Mouse (Mus musculus) lung, adult 18-20 months (tissue): ENCODE results near the gene Ins1.

Experiments
- DNase-seq, 2 experiments: peaks; one replicate each; pipeline ENCODE4 v3.0.0; 2022; ENCODE audit warnings: mixed read lengths in 2 of 2

Ins1 gene

DNA sequence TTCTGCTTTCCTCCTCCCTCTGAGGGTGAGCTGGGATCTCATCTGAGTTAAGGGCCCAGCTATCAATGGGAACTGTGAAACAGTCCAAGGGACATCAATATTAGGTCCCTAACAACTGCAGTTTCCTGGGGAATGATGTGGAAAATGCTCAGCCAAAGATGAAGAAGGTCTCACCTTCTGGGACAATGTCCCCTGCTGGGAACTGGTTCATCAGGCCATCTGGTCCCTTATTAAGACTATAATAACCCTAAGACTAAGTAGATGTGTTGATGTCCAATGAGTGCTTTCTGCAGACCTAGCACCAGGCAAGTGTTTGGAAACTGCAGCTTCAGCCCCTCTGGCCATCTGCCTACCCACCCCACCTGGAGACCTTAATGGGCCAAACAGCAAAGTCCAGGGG is at the start of gene Ins1:
Ins1 (plus strand) TSS at position 301 of the 400 bp plus-strand sequence.
- DNase-seq, result no peak
